Mouse (Mus musculus) stomach, postnatal 0 days (tissue): ENCODE data around the gene BC004004.

Experiments used
- CTCF ChIP-seq: IDR thresholded peaks from 2 replicates; pipeline ENCODE4 v1.5.1; 2016; ENCODE audit warnings: antibody characterized with exemption, low read depth, mild to moderate bottlenecking, moderate library complexity
- EP300 ChIP-seq: optimal IDR thresholded peaks from 2 replicates; pipeline ENCODE3; 2016; ENCODE audit warnings: antibody characterized with exemption

- TF ChIP-seq EP300 (no peak), CTCF (peak; percentile 25; the same call in 1 of the 2 replicates)
Measured at GRCm38 (mm10) chr17:29282216-29282952, 13.8 kb downstream of the BC004004 start.
